Mouse (Mus musculus) heart, adult 2 months (tissue): ENCODE results near the gene Agt.

ENCODE experiments used
- CTCF ChIP-seq: fragments of 200-600 bp; IDR thresholded peaks from 2 replicates; pipeline ENCODE4 v1.8.1; 2022; ENCODE audit warnings: antibody characterized with exemption, mild to moderate bottlenecking, moderate library complexity
- POLR2A ChIP-seq: fragments of 200-500 bp; IDR thresholded peaks from 2 replicates; pipeline ENCODE4 v1.6.1; 2011; ENCODE audit warnings: mild to moderate bottlenecking, low read depth, low read length, control low read depth; ENCODE audit not compliant: insufficient read depth

DNA sequence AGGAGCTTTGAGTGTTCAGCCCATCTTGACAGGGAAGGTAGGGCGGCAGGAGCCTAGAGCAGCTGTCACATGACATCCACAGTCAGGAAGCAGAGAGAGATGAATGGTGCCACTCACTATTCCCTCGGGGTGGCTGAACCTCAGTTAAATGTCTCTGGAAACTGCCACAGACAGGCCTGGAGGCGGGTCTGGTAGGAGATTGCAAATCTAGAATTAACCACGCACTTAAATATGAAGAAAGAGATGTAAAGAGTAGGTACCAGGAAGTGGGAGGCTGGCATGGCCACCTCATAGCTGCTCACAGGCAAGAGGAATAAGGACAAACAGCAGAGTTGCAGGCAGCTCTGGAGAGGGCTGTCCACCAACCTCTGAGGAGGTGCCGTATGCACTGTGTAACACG is 52.4 kb downstream of the Agt start:
- no peak for TF ChIP-seq POLR2A
- no peak for TF ChIP-seq CTCF
